Mouse (Mus musculus) embryonic facial prominence, embryonic 14.5 days (tissue): ENCODE results near the gene Rnf111. TPM values are rescaled to one million over a fixed set of nuclear protein-coding genes. Genes with fewer than 3 reads are reported as not detected.

Source experiments
- ATAC-seq: fragments of 200-750 bp; cut with Nextera tagmentation; 2 replicates; pipeline ENCODE4 v1.8.0; 2017; ENCODE audit warnings: low read depth, moderate number of reproducible peaks, moderate TSS enrichment
- DNase-seq: peaks from one replicate; pipeline ENCODE4 v3.0.0-alpha.2; 2015; ENCODE audit warnings: low spot score
- H3K27ac ChIP-seq: fragments of 300-500 bp; sonication (generic); replicated peaks from 2 replicates; pipeline ENCODE4 v1.5.1; 2014; ENCODE audit warnings: low read depth, mild to moderate bottlenecking, low read length, moderate library complexity
- H3K27me3 ChIP-seq: fragments of 300-500 bp; sonication (generic); replicated peaks from 2 replicates; pipeline ENCODE4 v1.6.1; 2014; ENCODE audit warnings: low read length; ENCODE audit not compliant: control insufficient read depth, insufficient read depth
- H3K36me3 ChIP-seq: fragments of 300-500 bp; sonication (generic); 2 replicates; pipeline ENCODE4 v1.6.1; 2014; ENCODE audit warnings: low read length, mixed read lengths; ENCODE audit not compliant: control insufficient read depth, insufficient read depth
- H3K4me1 ChIP-seq: fragments of 300-500 bp; sonication (generic); 2 replicates; pipeline ENCODE4 v1.6.1; 2014; ENCODE audit warnings: antibody characterized with exemption, low read length; ENCODE audit not compliant: control insufficient read depth, insufficient read depth
- H3K4me2 ChIP-seq: fragments of 300-500 bp; sonication (generic); 2 replicates; pipeline ENCODE4 v1.6.1; 2014; ENCODE audit warnings: low read depth, mild to moderate bottlenecking, low read length, moderate library complexity, mixed read lengths
- H3K4me3 ChIP-seq: fragments of 300-500 bp; sonication (generic); 2 replicates; pipeline ENCODE4 v1.5.1; 2014; ENCODE audit warnings: low read depth, mild to moderate bottlenecking, low read length
- H3K9ac ChIP-seq: fragments of 300-500 bp; sonication (generic); 2 replicates; pipeline ENCODE4 v1.6.1; 2014; ENCODE audit warnings: low read depth, mild to moderate bottlenecking, low read length, moderate library complexity, mixed read lengths
- H3K9me3 ChIP-seq: fragments of 300-500 bp; sonication (generic); 2 replicates; pipeline ENCODE4 v1.6.1; 2016; ENCODE audit warnings: low read length; ENCODE audit not compliant: control insufficient read depth
- WGBS: fragments of 180-500 bp; shearing (Covaris S2); extraction: QIAGEN DNeasy Blood & Tissue Kit; methylation state at CpG from one replicate; pipeline ENCODE4 v1.1.7; 2014; 5-methylcytosine and 5-hydroxymethylcytosine counted together
- polyA plus RNA-seq: library from polyadenylated mRNA; unstranded; fragments of >200 nt; fragmentation: Nextera tagmentation; extraction: Ambion mirVana; gene quantifications from 2 replicates; pipeline ENCODE4 v1.2.1, GENCODE M21; 2014

Gene Rnf111
- polyA plus RNA-seq, 1 experiment from 2014 or later, result 24.6 TPM

GRCm38 (mm10) chr9:70406596-70406995 lies 96.9 kb downstream of the Rnf111 start:
- no peak for ATAC-seq
- no peak overlapping the region for H3K4me3 ChIP-seq
- no peak overlapping the region for H3K27ac ChIP-seq
- DNase-seq, result no peak
- no peaks in the 10 kb centered on the region for H3K27me3 ChIP-seq
- H3K4me2 ChIP-seq, result no peak overlapping the region
- no peak overlapping the region for H3K9ac ChIP-seq
- peaks cover 53% of the 10 kb centered on the region for H3K36me3 ChIP-seq
- H3K4me1 ChIP-seq, result no peaks in the 10 kb centered on the region
- whole genome bisulfite sequencing, result 91% methylated on average over 3 of the region's 3 CpGs
- no peaks in the 10 kb centered on the region for H3K9me3 ChIP-seq

- Histone ChIP-seq H3K4me3 (no peak overlapping the region), H3K4me1 (no peaks in the 10 kb centered on the region), H3K9me3 (no peaks in the 10 kb centered on the region), H3K27ac (no peak overlapping the region), H3K9ac (no peak overlapping the region), H3K27me3 (no peaks in the 10 kb centered on the region), H3K4me2 (no peak overlapping the region), H3K36me3 (peaks cover 30% of the 10 kb centered on the region)
- ATAC-seq, result no peak
- no peak for DNase-seq
- 86% methylated on average over 8 of the region's 8 CpGs for WGBS
Observed at GRCm38 (mm10) chr9:70401937-70402539, 101.5 kb downstream of the Rnf111 start.

- no peaks in the 10 kb centered on the region for H3K27me3 ChIP-seq
- 97% methylated on average over 2 of the region's 2 CpGs for WGBS
- H3K4me2 ChIP-seq, result no peak overlapping the region
- no peaks in the 10 kb centered on the region for H3K9me3 ChIP-seq
- peaks cover 37% of the 10 kb centered on the region for H3K36me3 ChIP-seq
- ATAC-seq (no peak), DNase-seq (no peak)
- H3K27ac ChIP-seq, result no peak overlapping the region
- H3K4me1 ChIP-seq, result no peaks in the 10 kb centered on the region
- H3K4me3 ChIP-seq, result no peak overlapping the region
- no peak overlapping the region for H3K9ac ChIP-seq
Observed at GRCm38 (mm10) chr9:70396083-70396482, 107.4 kb downstream of the Rnf111 start.

- ATAC-seq (no peak), DNase-seq (no peak)
- H3K9ac ChIP-seq, result no peak overlapping the region
- WGBS, result 81% methylated on average over 12 of the region's 12 CpGs
- no peak overlapping the region for H3K27ac ChIP-seq
- H3K9me3 ChIP-seq, result no peaks in the 10 kb centered on the region
- peaks cover 39% of the 10 kb centered on the region for H3K36me3 ChIP-seq
- H3K4me1 ChIP-seq, result no peaks in the 10 kb centered on the region
- no peak overlapping the region for H3K4me2 ChIP-seq
- no peak overlapping the region for H3K4me3 ChIP-seq
- H3K27me3 ChIP-seq, result no peaks in the 10 kb centered on the region
Observed at GRCm38 (mm10) chr9:70395617-70396016, 107.9 kb downstream of the Rnf111 start.

- DNase-seq (peak; percentile 76), ATAC-seq (0 out of 2 replicates have a peak, but pooled peaks have one; percentile 33)
- Histone ChIP-seq H3K9me3 (no peaks in the 10 kb centered on the region), H3K4me1 (no peaks in the 10 kb centered on the region), H3K27me3 (no peaks in the 10 kb centered on the region), H3K4me3 (no peak overlapping the region), H3K9ac (no peak overlapping the region), H3K36me3 (peaks cover 24% of the 10 kb centered on the region), H3K4me2 (no peak overlapping the region), H3K27ac (no peak overlapping the region)
- 11% methylated on average over 6 of the region's 6 CpGs for WGBS
Observed at GRCm38 (mm10) chr9:70392563-70392907, 111.0 kb downstream of the Rnf111 start.

- Histone ChIP-seq H3K27ac (no peak overlapping the region), H3K36me3 (peaks cover 19% of the 10 kb centered on the region), H3K9me3 (no peaks in the 10 kb centered on the region), H3K4me1 (no peaks in the 10 kb centered on the region), H3K4me3 (no peak overlapping the region), H3K27me3 (no peaks in the 10 kb centered on the region), H3K9ac (no peak overlapping the region), H3K4me2 (no peak overlapping the region)
- no peak for ATAC-seq
- DNase-seq, result no peak
- WGBS, result 71% methylated on average over 12 of the region's 12 CpGs
Observed at GRCm38 (mm10) chr9:70391660-70392562, 111.6 kb downstream of the Rnf111 start.

GRCm38 (mm10) chr9:70391042-70391441 lies 112.5 kb downstream of the Rnf111 start:
- 92% methylated on average over 5 of the region's 5 CpGs for whole genome bisulfite sequencing
- Histone ChIP-seq H3K4me3 (no peak overlapping the region), H3K27me3 (no peaks in the 10 kb centered on the region), H3K36me3 (peaks cover 11% of the 10 kb centered on the region), H3K4me1 (no peaks in the 10 kb centered on the region), H3K9ac (no peak overlapping the region), H3K9me3 (no peaks in the 10 kb centered on the region), H3K27ac (no peak overlapping the region), H3K4me2 (no peak overlapping the region)
- no peak for ATAC-seq
- no peak for DNase-seq

- Histone ChIP-seq H3K4me1 (no peaks in the 10 kb centered on the region), H3K4me2 (no peak overlapping the region)
- 51% methylated on average over 3 of the region's 3 CpGs for WGBS
Observed at GRCm38 (mm10) chr9:70389548-70389947, 114.0 kb downstream of the Rnf111 start.

More at GRCm38 (mm10) chr9:70389548-70389947, 114.0 kb downstream of the Rnf111 start:
- Histone ChIP-seq H3K27ac (no peak overlapping the region; the same call in none of the 2 replicates), H3K9me3 (no peaks in the 10 kb centered on the region), H3K27me3 (no peaks in the 10 kb centered on the region), H3K4me3 (no peak overlapping the region), H3K9ac (no peak overlapping the region), H3K36me3 (peaks cover 19% of the 10 kb centered on the region; the same call in 1 of the 2 replicates)
- ATAC-seq (no peak), DNase-seq (peak; percentile 82)
